ENCODE assay signal across 8 mouse cellular contexts in genomic region chr13:64163147-64163715, GRCm38 (mm10). TPM values are rescaled to one million over a fixed set of nuclear protein-coding genes. Genes with fewer than 3 reads are reported as not detected.
DNase-seq lines count a peak whose midpoint lies in the region; ATAC-seq and TF ChIP-seq lines count a peak whose summit lies in the region.

No protein-coding gene starts in this region.

- WGBS in kidney, adult 2 months = 37% methylated on average over 13 of the region's 13 CpGs
- 22% methylated on average over 13 of the region's 13 CpGs for WGBS in forebrain, embryonic 10.5 days
- 29% methylated on average over 13 of the region's 13 CpGs for WGBS in kidney, postnatal 0 days
- 22% methylated on average over 13 of the region's 13 CpGs for WGBS in neural tube, embryonic 12.5 days

- peak overlapping the region; percentile 98 for H3K4me2 ChIP-seq in kidney, postnatal 0 days (ENCODE audit: low read length)
- peak overlapping the region; percentile 98 for H3K4me2 ChIP-seq in neural tube, embryonic 12.5 days (replicated peaks)

- peaks cover under 1% of the 10 kb centered on the region; the same call in 1 of the 2 replicates for H3K9me3 ChIP-seq in forebrain, embryonic 10.5 days
- peaks cover 4% of the 10 kb centered on the region for H3K9me3 ChIP-seq in kidney, postnatal 0 days (replicated peaks; ENCODE audit: low read length)
- peaks cover 11% of the 10 kb centered on the region for H3K9me3 ChIP-seq in neural tube, embryonic 12.5 days

- peak overlapping the region; percentile 71 for H3K4me3 ChIP-seq in kidney, adult 2 months (ENCODE audit: insufficient read depth, low read depth, low read length)
- H3K4me3 ChIP-seq in forebrain, embryonic 10.5 days = peak overlapping the region; percentile 84
- H3K4me3 ChIP-seq in kidney, postnatal 0 days (replicated peaks; ENCODE audit: low read depth, low read length) = peak overlapping the region; percentile 82
- peak overlapping the region; percentile 81 for H3K4me3 ChIP-seq in neural tube, embryonic 12.5 days

- TF ChIP-seq POLR2A in kidney, adult 2 months (IDR thresholded peaks at IDR 0.05; ENCODE audit: low read depth, low read length) = no peak

- H3K27ac ChIP-seq in kidney, adult 2 months (ENCODE audit: insufficient read depth, low read depth, low read length) = no peak overlapping the region
- no peak overlapping the region for H3K27ac ChIP-seq in forebrain, embryonic 10.5 days
- H3K27ac ChIP-seq in kidney, postnatal 0 days = no peak overlapping the region
- H3K27ac ChIP-seq in neural tube, embryonic 12.5 days = no peak overlapping the region

- no peaks in the 10 kb centered on the region for H3K27me3 ChIP-seq in kidney, adult 2 months (replicated peaks; ENCODE audit: control insufficient read depth, insufficient read depth, low read length)
- peaks cover 36% of the 10 kb centered on the region for H3K27me3 ChIP-seq in forebrain, embryonic 10.5 days (ENCODE audit: poor library complexity, severe bottlenecking)
- H3K27me3 ChIP-seq in kidney, postnatal 0 days (ENCODE audit: insufficient read depth, low read length) = no peaks in the 10 kb centered on the region
- H3K27me3 ChIP-seq in neural tube, embryonic 12.5 days (replicated peaks) = no peaks in the 10 kb centered on the region

- peaks cover 4% of the 10 kb centered on the region; the same call in 1 of the 2 replicates for H3K4me1 ChIP-seq in kidney, adult 2 months (ENCODE audit: control insufficient read depth, insufficient read depth, low read length)
- peaks cover 23% of the 10 kb centered on the region for H3K4me1 ChIP-seq in forebrain, embryonic 10.5 days
- 0 out of 2 replicates have a peak, but pooled peaks cover 5% of the 10 kb centered on the region for H3K4me1 ChIP-seq in kidney, postnatal 0 days (replicated peaks; ENCODE audit: insufficient read depth, low read length)
- peaks cover 13% of the 10 kb centered on the region for H3K4me1 ChIP-seq in neural tube, embryonic 12.5 days

- DNase-seq in kidney, adult 2 months = peak; percentile 54
- no peak for DNase-seq in kidney, postnatal 10 days
- DNase-seq in forebrain, embryonic 10.5 days (ENCODE audit: extremely low spot score, low spot score) = no peak
- peak; percentile 19 for DNase-seq in kidney, postnatal 0 days (ENCODE audit: low spot score)
- DNase-seq in gastrocnemius, postnatal 10 days = no peak
- no peak for DNase-seq in B cell, adult 2 months

- TF ChIP-seq CTCF in kidney, adult 2 months (conservative IDR thresholded peaks at IDR 0.05; ENCODE audit: insufficient read depth, insufficient read length, low read depth, low read length) = no peak
- no peak for TF ChIP-seq CTCF in kidney, postnatal 0 days (IDR thresholded peaks at IDR 0.05; ENCODE audit: low read depth)

- no peaks in the 10 kb centered on the region for H3K36me3 ChIP-seq in kidney, adult 2 months (ENCODE audit: control insufficient read depth, insufficient read depth, low read length)
- peaks cover 5% of the 10 kb centered on the region for H3K36me3 ChIP-seq in forebrain, embryonic 10.5 days (replicated peaks)
- no peaks in the 10 kb centered on the region for H3K36me3 ChIP-seq in kidney, postnatal 0 days (ENCODE audit: insufficient read depth, low read length)
- H3K36me3 ChIP-seq in neural tube, embryonic 12.5 days = peaks cover 18% of the 10 kb centered on the region

- H3K9ac ChIP-seq in kidney, postnatal 0 days (ENCODE audit: low read depth, low read length) = peak overlapping the region; percentile 90
- peak overlapping the region; percentile 89 for H3K9ac ChIP-seq in neural tube, embryonic 12.5 days

- no peak for ATAC-seq in kidney, postnatal 0 days (replicated peaks; ENCODE audit: low FRiP score, low read depth)
- no peak for ATAC-seq in neural tube, embryonic 12.5 days (ENCODE audit: low FRiP score, low read depth)
- no peak for ATAC-seq in inflammation-experienced regulatory T-cells, adult 6 months

RNA-seq across cellular contexts. Expression of gene Habp4, which starts 1.6 kb away (rescaled TPM):
- 35.8 and 37.6 TPM in 2 replicates for polyA plus RNA-seq in kidney, adult 2 months (2012; rRNA removed)
- polyA plus RNA-seq in forebrain, embryonic 10.5 days (2016; fragmentation: Nextera tagmentation; extraction: Ambion mirVana) = 13.7 and 16.3 TPM in 2 replicates
- 32.2 and 37.4 TPM in 2 replicates for polyA plus RNA-seq in kidney, postnatal 0 days (2015; fragmentation: Nextera tagmentation; extraction: Ambion mirVana)
- 41.0 and 45.2 TPM in 2 replicates for polyA plus RNA-seq in neural tube, embryonic 12.5 days (2016; fragmentation: Nextera tagmentation; extraction: Ambion mirVana)
- 10 to 100 TPM; 22.9 to 25.5 TPM for total RNA-seq in gastrocnemius, postnatal 10 days (2021)
- 1 to 10 TPM; 3.9 to 5.7 (median 5.3) TPM for polyA plus RNA-seq in inflammation-experienced regulatory T-cells, adult 6 months (2017; shearing (Covaris generic))

RNA-seq across cellular contexts. Expression of gene Zfp367, which starts 10.2 kb away (rescaled TPM):
- 12.2 and 15.5 TPM in 2 replicates for polyA plus RNA-seq in kidney, adult 2 months (2012; rRNA removed)
- polyA plus RNA-seq in forebrain, embryonic 10.5 days (2016; fragmentation: Nextera tagmentation; extraction: Ambion mirVana) = 17.6 and 18.8 TPM in 2 replicates
- 13.1 and 15.2 TPM in 2 replicates for polyA plus RNA-seq in kidney, postnatal 0 days (2015; fragmentation: Nextera tagmentation; extraction: Ambion mirVana)
- 10.7 and 11.4 TPM in 2 replicates for polyA plus RNA-seq in neural tube, embryonic 12.5 days (2016; fragmentation: Nextera tagmentation; extraction: Ambion mirVana)
- 10 to 100 TPM in 1 of 2 experiments, 1 to 10 TPM in 1; 9.8 to 12.5 TPM for total RNA-seq in gastrocnemius, postnatal 10 days (2021)
- 10 to 100 TPM; 11.3 to 16.4 (median 12.4) TPM for polyA plus RNA-seq in inflammation-experienced regulatory T-cells, adult 6 months (2017; shearing (Covaris generic))

RNA-seq across cellular contexts. Expression of gene Slc35d2, which starts 34.1 kb away (rescaled TPM):
- 10.9 and 13.8 TPM in 2 replicates for polyA plus RNA-seq in kidney, adult 2 months (2012; rRNA removed)
- 1.5 and 2.8 TPM in 2 replicates for polyA plus RNA-seq in forebrain, embryonic 10.5 days (2016; fragmentation: Nextera tagmentation; extraction: Ambion mirVana)
- 8.5 and 9.8 TPM in 2 replicates for polyA plus RNA-seq in kidney, postnatal 0 days (2015; fragmentation: Nextera tagmentation; extraction: Ambion mirVana)
- 4.0 and 4.2 TPM in 2 replicates for polyA plus RNA-seq in neural tube, embryonic 12.5 days (2016; fragmentation: Nextera tagmentation; extraction: Ambion mirVana)
- 1 to 10 TPM; 1.3 to 1.8 TPM for total RNA-seq in gastrocnemius, postnatal 10 days (2021)
- 10 to 100 TPM; 42.2 to 65.3 (median 46.6) TPM for polyA plus RNA-seq in inflammation-experienced regulatory T-cells, adult 6 months (2017; shearing (Covaris generic))

Comparison
In these comparisons a context has a peak if more than half of its experiments do, and no peak if none do; other contexts are left out.
1. DNase-seq: peak in kidney, adult 2 months (single experiment) and kidney, postnatal 0 days (single experiment); none in kidney, postnatal 10 days (single experiment), forebrain, embryonic 10.5 days (single experiment), gastrocnemius, postnatal 10 days (single experiment) and B cell, adult 2 months (0 of 2).
2. Peak in every context shown above with its lines, with median percentiles within 50 percentile points of each other: H3K4me3 ChIP-seq.